Mouse (Mus musculus): ENCODE data around the gene Eloa.

- TF ChIP-seq CTCF (conservative IDR thresholded peaks at IDR 0.05; ENCODE audit: low read length), result no peak
- TF ChIP-seq NANOG (IDR thresholded peaks at IDR 0.05; ENCODE audit: borderline replicate concordance, low read length), result no peak
- TF ChIP-seq POU5F1 (IDR thresholded peaks at IDR 0.05; ENCODE audit: borderline replicate concordance, low read length), result no peak
These were observed 35.8 kb downstream of the Eloa start for GRCm38 (mm10) chr4:135985769-135986168.

Measured in E14TG2a.4 (cell line).